Mouse (Mus musculus) hindbrain, postnatal 0 days (tissue): ENCODE measurements around the gene Lamtor4. TPM values are rescaled to one million over a fixed set of nuclear protein-coding genes. Genes with fewer than 3 reads are reported as not detected.

ENCODE experiments used
- ATAC-seq: fragments of 200-750 bp; cut with Nextera tagmentation; 2 replicates; pipeline ENCODE4 v1.8.0; 2017; ENCODE audit warnings: mild to moderate bottlenecking, moderate TSS enrichment, moderate library complexity
- DNase-seq: peaks from one replicate; pipeline ENCODE4 v3.0.0-alpha.2; 2015; ENCODE audit warnings: low spot score
- H3K27ac ChIP-seq: fragments of 300-500 bp; sonication (generic); 2 replicates; pipeline ENCODE4 v1.5.1; 2014; ENCODE audit warnings: mild to moderate bottlenecking
- H3K27me3 ChIP-seq: fragments of 300-500 bp; sonication (generic); 2 replicates; pipeline ENCODE4 v1.6.1; 2014; ENCODE audit warnings: low read length, mixed read lengths; ENCODE audit not compliant: insufficient read depth
- H3K36me3 ChIP-seq: fragments of 300-500 bp; sonication (generic); 2 replicates; pipeline ENCODE4 v1.6.1; 2014; ENCODE audit warnings: low read length, mixed read lengths; ENCODE audit not compliant: insufficient read depth
- H3K4me1 ChIP-seq: fragments of 300-500 bp; sonication (generic); 2 replicates; pipeline ENCODE4 v1.6.1; 2014; ENCODE audit warnings: antibody characterized with exemption, low read length, mixed read lengths; ENCODE audit not compliant: insufficient read depth
- H3K4me2 ChIP-seq: fragments of 300-500 bp; sonication (generic); 2 replicates; pipeline ENCODE4 v1.6.1; 2014; ENCODE audit warnings: low read depth, mild to moderate bottlenecking, low read length, moderate library complexity, mixed read lengths
- H3K4me3 ChIP-seq: fragments of 300-500 bp; sonication (generic); 2 replicates; pipeline ENCODE4 v1.5.1; 2014; ENCODE audit warnings: low read length
- H3K9ac ChIP-seq: fragments of 300-500 bp; sonication (generic); replicated peaks from 2 replicates; pipeline ENCODE4 v1.6.1; 2014; ENCODE audit warnings: mild to moderate bottlenecking, low read length, moderate library complexity, mixed read lengths
- H3K9me3 ChIP-seq: fragments of 300-500 bp; sonication (generic); 2 replicates; pipeline ENCODE4 v1.6.1; 2016; ENCODE audit warnings: low read length, mixed read lengths
- CTCF ChIP-seq: IDR thresholded peaks from 2 replicates; pipeline ENCODE4 v1.5.1; 2016; ENCODE audit warnings: antibody characterized with exemption, control low read depth, low read depth
- WGBS: fragments of 180-500 bp; shearing (Covaris S2); extraction: QIAGEN DNeasy Blood & Tissue Kit; methylation state at CpG from one replicate; pipeline ENCODE4 v1.1.7; 2014; 5-methylcytosine and 5-hydroxymethylcytosine counted together
- polyA plus RNA-seq: library from polyadenylated mRNA; unstranded; fragments of >200 nt; fragmentation: Nextera tagmentation; extraction: Ambion mirVana; gene quantifications from 2 replicates; pipeline ENCODE4 v1.2.1, GENCODE M21; 2015
- total RNA-seq: library from RNA; depleted of rRNA; stranded (reverse); fragments of >200 nt; gene quantifications from 2 replicates; pipeline ENCODE4 v1.2.3, GENCODE M21; 2014; rRNA removed

Gene Lamtor4
- total and polyA plus RNA-seq, 2 experiments from 2014 or later = 80.3 to 110 TPM

GRCm38 (mm10) chr5:138280829-138281228 is 25.5 kb downstream of the Lamtor4 start:
- Histone ChIP-seq H3K9me3 (no peaks in the 10 kb centered on the region), H3K4me2 (peak overlapping the region; percentile 70; the same call in 1 of the 2 replicates), H3K4me3 (peak overlapping the region; percentile 66; the same call in 1 of the 2 replicates), H3K36me3 (no peaks in the 10 kb centered on the region), H3K9ac (no peak overlapping the region), H3K27me3 (no peaks in the 10 kb centered on the region), H3K27ac (no peak overlapping the region), H3K4me1 (no peaks in the 10 kb centered on the region; the same call in 1 of the 2 replicates)
- ATAC-seq = no peak
- DNase-seq = no peak
- no peak for TF ChIP-seq CTCF
- WGBS = 92% methylated on average over 15 of the region's 15 CpGs

DNA sequence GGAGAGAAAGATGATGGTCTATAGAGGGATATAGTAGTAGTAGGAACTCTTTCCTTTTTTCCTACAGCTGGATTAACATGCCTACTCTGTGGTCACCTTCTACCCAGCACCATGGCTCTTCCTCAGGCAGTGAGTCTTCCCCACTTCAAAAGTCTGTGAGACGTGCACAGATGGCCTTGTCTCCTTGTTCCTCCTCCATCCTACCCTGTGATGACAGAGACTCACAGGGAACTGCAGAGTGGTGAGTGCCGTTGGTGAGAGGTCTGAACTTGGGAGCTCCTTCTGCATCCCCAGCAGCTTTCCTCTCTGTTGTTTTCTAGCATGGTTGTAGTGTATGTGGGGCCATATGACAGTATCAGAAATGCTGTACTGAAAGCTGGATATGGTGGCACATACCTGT is 26.5 kb downstream of the Lamtor4 start:
- no peak overlapping the region for H3K4me3 ChIP-seq
- whole genome bisulfite sequencing = 86% methylated on average over 2 of the region's 2 CpGs
- no peak for DNase-seq
- TF ChIP-seq CTCF = no peak
- no peaks in the 10 kb centered on the region for H3K36me3 ChIP-seq
- ATAC-seq = no peak
- no peaks in the 10 kb centered on the region for H3K9me3 ChIP-seq
- H3K27me3 ChIP-seq = no peaks in the 10 kb centered on the region
- no peak overlapping the region for H3K9ac ChIP-seq
- H3K4me1 ChIP-seq = no peaks in the 10 kb centered on the region; the same call in 1 of the 2 replicates
- H3K4me2 ChIP-seq = no peak overlapping the region
- no peak overlapping the region for H3K27ac ChIP-seq

GRCm38 (mm10) chr5:138283540-138283939 is 28.3 kb downstream of the Lamtor4 start:
- no peak overlapping the region for H3K27ac ChIP-seq
- no peaks in the 10 kb centered on the region; the same call in 1 of the 2 replicates for H3K4me1 ChIP-seq
- no peak overlapping the region for H3K9ac ChIP-seq
- ATAC-seq (no peak), DNase-seq (no peak)
- no peak overlapping the region for H3K4me3 ChIP-seq
- H3K27me3 ChIP-seq = no peaks in the 10 kb centered on the region
- no peak for TF ChIP-seq CTCF
- no peak overlapping the region for H3K4me2 ChIP-seq
- H3K9me3 ChIP-seq = no peaks in the 10 kb centered on the region
- H3K36me3 ChIP-seq = no peaks in the 10 kb centered on the region
- whole genome bisulfite sequencing = 74% methylated on average over 1 of the region's 1 CpGs

- ATAC-seq (no peak), DNase-seq (no peak)
- Histone ChIP-seq H3K9me3 (no peaks in the 10 kb centered on the region), H3K36me3 (0 out of 2 replicates have a peak, but pooled peaks cover 6% of the 10 kb centered on the region), H3K4me1 (no peaks in the 10 kb centered on the region), H3K27ac (no peak overlapping the region), H3K27me3 (no peaks in the 10 kb centered on the region), H3K4me3 (no peak overlapping the region), H3K9ac (no peak overlapping the region), H3K4me2 (no peak overlapping the region)
- peak; percentile 8; the same call in 1 of the 2 replicates for TF ChIP-seq CTCF
- WGBS = 72% methylated on average over 3 of the region's 3 CpGs
Observed at GRCm38 (mm10) chr5:138287861-138288260, 32.6 kb downstream of the Lamtor4 start.

- H3K4me2 ChIP-seq = no peak overlapping the region
- no peak overlapping the region for H3K27ac ChIP-seq
- 82% methylated on average over 1 of the region's 1 CpGs for WGBS
- TF ChIP-seq CTCF = no peak
- 0 out of 2 replicates have a peak, but pooled peaks cover 12% of the 10 kb centered on the region for H3K36me3 ChIP-seq
- no peaks in the 10 kb centered on the region for H3K4me1 ChIP-seq
- ATAC-seq (no peak), DNase-seq (no peak)
- H3K4me3 ChIP-seq = no peak overlapping the region
- H3K9me3 ChIP-seq = no peaks in the 10 kb centered on the region
- H3K27me3 ChIP-seq = no peaks in the 10 kb centered on the region
- H3K9ac ChIP-seq = no peak overlapping the region
Observed at GRCm38 (mm10) chr5:138291638-138292037, 36.4 kb downstream of the Lamtor4 start.

DNA sequence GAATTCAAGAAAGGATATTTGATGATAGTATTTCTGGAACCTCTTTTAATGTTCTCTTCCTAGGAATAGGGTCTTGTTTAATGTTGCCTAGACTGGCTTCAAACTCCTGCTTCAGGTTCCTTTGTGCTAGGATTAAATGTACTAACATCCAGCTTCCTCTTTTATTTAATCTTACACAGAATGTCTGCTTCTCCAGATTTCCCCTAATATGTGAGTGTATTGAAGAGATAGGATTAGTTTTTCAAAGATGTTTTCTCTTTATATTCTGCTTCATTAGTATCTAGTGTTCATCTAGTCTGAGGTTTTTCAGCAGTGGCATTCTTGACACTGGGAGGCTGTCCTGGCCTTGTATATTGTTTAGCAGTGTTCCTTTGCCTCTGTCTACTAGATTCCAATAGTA is 38.9 kb downstream of the Lamtor4 start:
- no peaks in the 10 kb centered on the region for H3K27me3 ChIP-seq
- no peak overlapping the region for H3K27ac ChIP-seq
- no peak for TF ChIP-seq CTCF
- no peaks in the 10 kb centered on the region for H3K4me1 ChIP-seq
- H3K4me3 ChIP-seq = no peak overlapping the region
- no peak overlapping the region for H3K9ac ChIP-seq
- 0 out of 2 replicates have a peak, but pooled peaks cover 15% of the 10 kb centered on the region for H3K36me3 ChIP-seq
- ATAC-seq (no peak), DNase-seq (no peak)
- H3K9me3 ChIP-seq = no peaks in the 10 kb centered on the region
- H3K4me2 ChIP-seq = no peak overlapping the region

- H3K27me3 ChIP-seq = no peaks in the 10 kb centered on the region
- no peak overlapping the region for H3K4me3 ChIP-seq
- 81% methylated on average over 2 of the region's 2 CpGs for WGBS
- DNase-seq (no peak), ATAC-seq (no peak)
- H3K4me2 ChIP-seq = no peak overlapping the region
- no peak overlapping the region for H3K9ac ChIP-seq
- no peaks in the 10 kb centered on the region for H3K9me3 ChIP-seq
- H3K27ac ChIP-seq = no peak overlapping the region
- H3K36me3 ChIP-seq = peaks cover 15% of the 10 kb centered on the region; the same call in 1 of the 2 replicates
- TF ChIP-seq CTCF = no peak
- no peaks in the 10 kb centered on the region for H3K4me1 ChIP-seq
Observed at GRCm38 (mm10) chr5:138299613-138300012, 44.3 kb downstream of the Lamtor4 start.

Other genes starting within 250 kb of the Lamtor4 start
- gene Smok3a, start 234.2 kb upstream of the Lamtor4 start, total RNA-seq = not detected in 2 replicates
- not detected in 2 replicates for gene Smok3a, start 234.2 kb upstream of the Lamtor4 start, polyA plus RNA-seq
- not detected in 2 replicates for gene Smok3b, start 234.1 kb upstream of the Lamtor4 start, total RNA-seq
- not detected in 2 replicates for gene Smok3b, start 234.1 kb upstream of the Lamtor4 start, polyA plus RNA-seq
- not detected in 2 replicates for gene Smok3c, start 202.3 kb upstream of the Lamtor4 start, total RNA-seq
- gene Smok3c, start 202.3 kb upstream of the Lamtor4 start, polyA plus RNA-seq = not detected in 2 replicates
- gene Zkscan1, start 170.4 kb upstream of the Lamtor4 start, total RNA-seq = 36.8 and 37.8 TPM in 2 replicates
- gene Zkscan1, start 170.4 kb upstream of the Lamtor4 start, polyA plus RNA-seq = 11.7 and 12.0 TPM in 2 replicates
- gene Zscan21, start 138.6 kb upstream of the Lamtor4 start, total RNA-seq = 14.7 and 15.4 TPM in 2 replicates
- gene Zscan21, start 138.6 kb upstream of the Lamtor4 start, polyA plus RNA-seq = 50.3 and 52.1 TPM in 2 replicates
- gene Zfp113, start 99.7 kb upstream of the Lamtor4 start, total RNA-seq = 11.6 and 43.2 TPM in 2 replicates
- 7.9 and 11.3 TPM in 2 replicates for gene Zfp113, start 99.7 kb upstream of the Lamtor4 start, polyA plus RNA-seq
- 42.9 and 57.8 TPM in 2 replicates for gene Cops6, start 94.4 kb upstream of the Lamtor4 start, total RNA-seq
- 294 and 302 TPM in 2 replicates for gene Cops6, start 94.4 kb upstream of the Lamtor4 start, polyA plus RNA-seq
- 30.3 and 46.9 TPM in 2 replicates for gene Ap4m1, start 83.5 kb upstream of the Lamtor4 start, total RNA-seq
- gene Ap4m1, start 83.5 kb upstream of the Lamtor4 start, polyA plus RNA-seq = 14.5 and 16.5 TPM in 2 replicates
- 41.6 and 43.0 TPM in 2 replicates for gene Mcm7, start 83.1 kb upstream of the Lamtor4 start, total RNA-seq
- 58.8 and 63.3 TPM in 2 replicates for gene Mcm7, start 83.1 kb upstream of the Lamtor4 start, polyA plus RNA-seq
- 67.2 and 70.2 TPM in 2 replicates for gene Taf6, start 68.0 kb upstream of the Lamtor4 start, total RNA-seq
- 48.2 and 49.9 TPM in 2 replicates for gene Taf6, start 68.0 kb upstream of the Lamtor4 start, polyA plus RNA-seq
- gene Cnpy4, start 68.0 kb upstream of the Lamtor4 start, total RNA-seq = 11.0 and 11.1 TPM in 2 replicates
- 20.8 and 23.4 TPM in 2 replicates for gene Cnpy4, start 68.0 kb upstream of the Lamtor4 start, polyA plus RNA-seq
- gene Mblac1, start 61.2 kb upstream of the Lamtor4 start, total RNA-seq = 9.5 and 16.5 TPM in 2 replicates
- 9.3 and 10.6 TPM in 2 replicates for gene Mblac1, start 61.2 kb upstream of the Lamtor4 start, polyA plus RNA-seq
- gene Nxpe5, start 29.6 kb upstream of the Lamtor4 start, total RNA-seq = 0.37 TPM in 1 of 2 replicates, not detected in the other
- gene Nxpe5, start 29.6 kb upstream of the Lamtor4 start, polyA plus RNA-seq = 0.06 TPM in 1 of 2 replicates, not detected in the other
- gene BC037034, start 8.6 kb downstream of the Lamtor4 start, total RNA-seq = 63.1 and 89.3 TPM in 2 replicates
- gene BC037034, start 8.6 kb downstream of the Lamtor4 start, polyA plus RNA-seq = 13.2 and 13.5 TPM in 2 replicates
- gene Gal3st4, start 17.4 kb downstream of the Lamtor4 start, total RNA-seq = 0.97 and 1.5 TPM in 2 replicates
- gene Gal3st4, start 17.4 kb downstream of the Lamtor4 start, polyA plus RNA-seq = 2.1 and 2.5 TPM in 2 replicates
- gene Gm43720, start 24.5 kb downstream of the Lamtor4 start, total RNA-seq = not detected in 2 replicates
- gene Gm43720, start 24.5 kb downstream of the Lamtor4 start, polyA plus RNA-seq = 0.08 and 0.13 TPM in 2 replicates
- 102 and 104 TPM in 2 replicates for gene Gpc2, start 24.5 kb downstream of the Lamtor4 start, total RNA-seq
- gene Gpc2, start 24.5 kb downstream of the Lamtor4 start, polyA plus RNA-seq = 35.0 and 35.9 TPM in 2 replicates
- gene Stag3, start 24.8 kb downstream of the Lamtor4 start, total RNA-seq = 8.7 and 9.8 TPM in 2 replicates
- 7.3 and 7.8 TPM in 2 replicates for gene Stag3, start 24.8 kb downstream of the Lamtor4 start, polyA plus RNA-seq
- gene Pvrig, start 86.5 kb downstream of the Lamtor4 start, total RNA-seq = not detected in 2 replicates
- not detected in 2 replicates for gene Pvrig, start 86.5 kb downstream of the Lamtor4 start, polyA plus RNA-seq
- 29.8 and 31.7 TPM in 2 replicates for gene Zfp157, start 186.0 kb downstream of the Lamtor4 start, total RNA-seq
- 40.3 and 43.7 TPM in 2 replicates for gene Zfp157, start 186.0 kb downstream of the Lamtor4 start, polyA plus RNA-seq